Mouse (Mus musculus): ENCODE results near the gene Sf3b1. TPM values are rescaled to one million over a fixed set of nuclear protein-coding genes. Genes with fewer than 3 reads are reported as not detected.
"Not testable (repeated sequence)": the region's sequence is repeated elsewhere in the genome, so short reads cannot be mapped to it uniquely, and the experiment has no call there.

The Sf3b1 gene
- total RNA-seq, 2 experiments from 2014 or later, result 157 to 174 TPM

DNA sequence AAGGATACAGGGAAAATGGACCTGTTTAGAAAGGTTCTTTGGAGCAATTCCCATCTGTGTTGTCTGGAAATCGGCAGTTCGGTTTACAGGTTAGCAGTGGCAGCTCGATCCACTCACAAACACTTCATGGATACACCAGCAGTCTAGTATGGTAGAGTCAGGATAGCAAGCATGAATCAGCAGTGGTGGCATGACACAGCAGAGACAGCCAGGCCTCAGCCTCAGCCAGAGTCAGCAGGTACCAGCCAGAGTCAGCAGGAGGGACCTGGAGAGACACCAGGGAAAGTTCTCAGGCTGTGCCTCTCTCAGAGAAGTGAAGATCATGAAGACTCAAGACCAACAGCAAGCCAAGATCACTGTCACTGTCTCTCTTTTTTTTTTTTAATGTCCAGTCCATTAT, 60.4 kb downstream of the Sf3b1 start:
- no peak for DNase-seq (ENCODE audit: extremely low spot score in 1 of 2, low spot score in 2 of 2)
- intact Hi-C loops (cut with DNase I), result no loop called here

DNA sequence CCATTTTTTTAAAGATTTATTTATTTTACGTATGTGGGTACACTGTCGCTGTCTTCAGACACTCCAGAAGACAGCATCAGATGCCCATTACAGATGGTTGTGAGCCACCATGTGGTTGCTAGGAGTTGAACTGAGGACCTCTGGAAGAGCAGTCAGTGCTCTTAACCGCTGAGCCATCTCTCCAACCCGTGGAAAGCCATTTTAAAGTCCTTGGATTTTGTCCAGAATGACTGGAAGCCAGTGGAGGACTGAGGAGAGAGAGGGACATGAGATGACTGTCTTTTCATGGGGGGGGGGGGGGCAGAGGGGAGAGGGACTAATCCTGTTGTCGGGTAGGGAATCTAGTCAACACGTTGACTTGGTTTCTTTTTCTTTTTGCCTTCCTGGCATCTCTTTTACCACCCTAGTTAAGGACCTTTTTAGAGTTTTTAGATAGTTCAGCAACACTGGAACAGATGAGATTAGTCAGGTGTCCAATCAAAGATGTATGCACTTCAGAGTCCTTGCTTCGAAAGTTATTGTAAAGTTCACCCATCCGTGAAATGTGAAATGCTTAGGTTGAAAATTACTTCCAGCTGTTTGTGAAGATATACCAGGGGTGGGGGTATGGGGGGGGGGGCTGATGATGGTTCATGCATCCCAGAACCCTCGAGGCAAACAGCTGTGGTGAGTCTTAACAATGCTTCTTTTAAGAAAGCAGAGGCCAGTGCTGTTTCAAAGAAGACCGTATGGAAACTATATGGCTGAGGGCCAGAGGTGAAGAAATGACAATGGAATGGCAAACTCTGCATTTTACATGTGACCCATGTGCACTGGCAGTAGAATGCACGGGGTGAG, 61.9 kb downstream of the Sf3b1 start:
- intact Hi-C loops (cut with DNase I), result no loop called here
- DNase-seq (ENCODE audit: extremely low spot score in 1 of 2, low spot score in 2 of 2), result no peak

DNA sequence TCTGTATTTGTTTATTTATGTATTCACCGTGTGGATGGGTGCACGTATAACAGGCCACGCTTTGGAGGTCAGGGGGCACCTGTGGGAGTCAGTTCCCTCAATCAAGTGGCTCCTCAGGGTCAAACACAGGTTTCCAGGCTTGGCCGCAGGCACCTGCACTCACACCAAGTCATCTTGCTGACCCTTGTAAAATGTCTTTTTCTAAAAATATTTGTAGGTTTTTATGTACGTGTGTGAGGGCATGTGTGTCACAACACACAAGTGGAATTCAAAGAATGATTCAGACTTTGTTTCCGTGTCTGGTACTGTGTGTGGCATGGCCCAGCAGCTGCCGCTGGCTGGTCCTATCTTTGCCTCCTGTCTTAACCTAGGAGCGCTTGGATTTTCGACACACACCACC, 65.6 kb downstream of the Sf3b1 start:
- intact Hi-C loops (cut with DNase I), result no loop called here
- DNase-seq (ENCODE audit: extremely low spot score in 1 of 2, low spot score in 2 of 2), result no peak

DNA sequence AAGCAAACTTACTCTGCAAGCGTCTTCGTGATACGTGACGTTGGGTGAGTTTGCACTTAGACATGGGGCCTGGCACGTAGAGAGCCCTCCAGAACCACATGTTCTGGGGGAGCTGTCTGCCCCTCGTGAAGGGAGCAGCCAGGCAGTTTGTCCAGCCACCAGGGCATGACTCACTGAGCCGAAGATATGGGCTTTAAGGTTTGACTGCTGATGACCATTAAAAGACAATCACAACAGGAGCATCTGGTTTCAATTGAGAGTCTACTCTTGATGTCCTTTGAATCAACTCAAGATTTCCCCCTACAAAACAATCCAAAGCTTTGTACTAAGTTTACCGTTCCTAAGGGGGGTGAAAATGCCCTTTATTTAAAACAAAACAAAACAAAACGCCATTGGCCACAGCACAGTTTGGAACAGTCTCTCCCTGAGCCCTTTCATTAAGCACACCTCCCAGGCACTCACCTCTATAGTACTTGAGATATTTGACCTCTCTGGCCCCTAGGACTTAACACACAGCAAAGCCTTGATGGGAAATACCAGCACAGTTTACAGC, 66.6 kb downstream of the Sf3b1 start:
- intact Hi-C loops (cut with DNase I), result no loop called here
- DNase-seq (ENCODE audit: extremely low spot score in 1 of 2, low spot score in 2 of 2), result no peak

DNA sequence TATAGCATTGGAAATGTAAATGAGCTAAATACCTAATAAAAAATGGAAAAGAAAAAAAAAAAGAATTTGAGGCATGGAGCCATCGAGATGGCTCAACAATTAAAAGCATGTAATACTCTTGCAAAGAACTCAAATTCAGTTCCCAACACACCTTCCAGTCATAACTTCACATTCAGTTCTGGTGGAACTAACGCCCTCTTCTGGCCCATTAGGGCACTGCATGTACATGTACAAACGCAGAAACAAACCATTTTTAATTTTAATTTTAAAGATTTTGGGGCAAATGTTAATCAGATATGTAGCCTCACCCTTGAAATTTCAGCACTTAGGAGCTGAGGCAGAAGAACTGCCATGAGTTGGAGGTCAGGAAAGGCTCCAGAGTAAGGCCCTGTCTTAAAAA, 68.8 kb downstream of the Sf3b1 start:
- no peak for DNase-seq (ENCODE audit: extremely low spot score in 1 of 2, low spot score in 2 of 2)
- intact Hi-C loops (cut with DNase I), result no loop called here

DNA sequence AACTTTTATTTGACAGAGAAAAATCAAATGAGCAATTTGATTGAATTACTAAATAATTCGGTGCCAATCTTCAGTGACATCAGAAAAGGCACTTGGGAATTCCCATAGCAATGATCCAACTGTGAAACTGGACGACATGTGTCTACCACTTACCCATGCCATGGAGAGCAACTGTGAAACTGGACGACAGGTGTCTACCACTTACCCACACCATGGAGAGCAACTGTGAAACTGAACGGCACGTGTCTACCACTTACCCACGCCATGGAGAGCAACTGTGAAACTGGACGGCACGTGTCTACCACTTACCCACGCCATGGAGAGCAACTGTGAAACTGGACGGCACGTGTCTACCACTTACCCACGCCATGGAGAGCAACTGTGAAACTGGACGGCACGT, 70.3 kb downstream of the Sf3b1 start:
- intact Hi-C loops (cut with DNase I); DNase-seq (ENCODE audit: extremely low spot score in 1 of 2, low spot score in 2 of 2): not testable (repeated sequence)

DNA sequence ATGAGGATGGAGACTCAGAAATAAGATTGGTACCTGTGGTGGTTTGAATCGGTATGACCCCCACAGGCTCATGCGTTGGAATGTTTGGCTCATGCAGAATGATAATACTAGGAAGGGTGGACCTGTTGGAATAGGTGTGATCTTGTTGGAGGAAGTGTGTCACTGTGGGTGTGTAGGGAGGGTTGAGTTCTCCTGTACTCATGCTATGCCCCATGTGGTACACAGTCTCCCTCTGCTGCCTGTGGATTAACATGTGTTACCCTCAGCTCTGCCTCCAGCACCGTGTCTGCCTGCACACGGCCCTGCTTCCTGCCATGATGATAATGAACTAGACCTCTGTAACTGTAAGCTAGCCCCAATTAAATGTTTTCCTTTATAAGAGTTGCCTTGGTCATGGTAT, 72.4 kb downstream of the Sf3b1 start:
- intact Hi-C loops (cut with DNase I), result no loop called here
- DNase-seq (ENCODE audit: extremely low spot score in 1 of 2, low spot score in 2 of 2), result no peak

DNA sequence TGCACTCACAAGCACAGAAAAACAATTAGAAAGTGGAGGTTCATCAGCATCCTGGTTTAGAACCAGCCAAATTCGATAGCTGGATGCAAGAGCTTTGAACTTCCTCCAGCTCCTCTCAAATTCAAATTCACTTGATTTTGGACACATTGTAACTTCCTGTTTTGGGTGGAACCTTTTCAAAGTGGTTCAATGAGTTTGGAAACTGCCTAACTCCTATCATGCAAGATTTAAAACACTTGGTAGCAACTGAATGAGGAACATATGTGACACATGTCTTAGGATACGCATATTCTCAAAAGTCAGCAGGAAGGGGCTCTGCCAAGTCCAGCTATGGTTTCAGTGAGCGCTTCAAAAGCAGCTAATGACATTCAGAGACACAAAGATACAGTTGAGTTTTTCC, 82.6 kb downstream of the Sf3b1 start:
- no peak for DNase-seq (ENCODE audit: extremely low spot score in 1 of 2, low spot score in 2 of 2)
- intact Hi-C loops (cut with DNase I), result no loop called here

DNA sequence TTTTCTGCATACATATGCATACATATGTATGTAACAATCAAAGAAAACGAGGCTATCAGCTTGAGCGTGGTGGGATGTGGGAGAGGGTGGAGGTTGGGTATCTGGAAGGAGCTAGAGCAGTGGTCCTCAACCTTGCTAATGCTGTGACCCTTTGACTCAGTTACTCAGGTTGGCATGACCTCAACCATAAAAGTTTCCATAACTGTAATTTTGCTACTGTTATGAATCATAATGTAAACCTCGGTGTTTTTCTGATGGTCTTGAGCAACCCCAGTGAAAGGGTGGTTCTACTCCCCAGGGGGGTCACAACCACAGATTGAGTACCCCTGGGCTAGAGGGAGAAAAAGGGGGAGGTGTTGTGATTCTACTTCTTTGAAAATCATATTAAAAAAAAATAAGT, 91.8 kb downstream of the Sf3b1 start:
- no peak for DNase-seq (ENCODE audit: extremely low spot score in 1 of 2, low spot score in 2 of 2)
- intact Hi-C loops (cut with DNase I), result no loop called here

Other genes with a start within 250 kb of the Sf3b1 start
- 10 to 100 TPM; 35.2 to 37.8 TPM for gene Ankrd44, start 101.1 kb downstream of the Sf3b1 start, total RNA-seq (2021)
- gene Coq10b, start 25.3 kb upstream of the Sf3b1 start, total RNA-seq (2021), result 10 to 100 TPM; 24.4 to 25.6 TPM
- gene Hspe1, start 60.7 kb upstream of the Sf3b1 start, total RNA-seq (2021), result 10 to 100 TPM; 92.6 to 97.8 TPM
- gene Hspd1, start 60.8 kb upstream of the Sf3b1 start, total RNA-seq (2021), result 100 to 1,000 TPM; 190 to 198 TPM
- gene Mob4, start 103.8 kb upstream of the Sf3b1 start, total RNA-seq (2021), result 10 to 100 TPM; 67.1 to 69.7 TPM
- gene Rftn2, start 199.3 kb upstream of the Sf3b1 start, total RNA-seq (2021), result 10 to 100 TPM; 14.3 to 17.6 TPM
- gene Mars2, start 209.7 kb upstream of the Sf3b1 start, total RNA-seq (2021), result 10 to 100 TPM; 12.6 to 13.6 TPM